Mouse (Mus musculus): Measurements from ENCODE around the gene Pitpnm1. TPM values are rescaled to one million over a fixed set of nuclear protein-coding genes. Genes with fewer than 3 reads are reported as not detected.

Pitpnm1 gene
- polyA plus RNA-seq, 1 experiment: 81.9 TPM

DNA sequence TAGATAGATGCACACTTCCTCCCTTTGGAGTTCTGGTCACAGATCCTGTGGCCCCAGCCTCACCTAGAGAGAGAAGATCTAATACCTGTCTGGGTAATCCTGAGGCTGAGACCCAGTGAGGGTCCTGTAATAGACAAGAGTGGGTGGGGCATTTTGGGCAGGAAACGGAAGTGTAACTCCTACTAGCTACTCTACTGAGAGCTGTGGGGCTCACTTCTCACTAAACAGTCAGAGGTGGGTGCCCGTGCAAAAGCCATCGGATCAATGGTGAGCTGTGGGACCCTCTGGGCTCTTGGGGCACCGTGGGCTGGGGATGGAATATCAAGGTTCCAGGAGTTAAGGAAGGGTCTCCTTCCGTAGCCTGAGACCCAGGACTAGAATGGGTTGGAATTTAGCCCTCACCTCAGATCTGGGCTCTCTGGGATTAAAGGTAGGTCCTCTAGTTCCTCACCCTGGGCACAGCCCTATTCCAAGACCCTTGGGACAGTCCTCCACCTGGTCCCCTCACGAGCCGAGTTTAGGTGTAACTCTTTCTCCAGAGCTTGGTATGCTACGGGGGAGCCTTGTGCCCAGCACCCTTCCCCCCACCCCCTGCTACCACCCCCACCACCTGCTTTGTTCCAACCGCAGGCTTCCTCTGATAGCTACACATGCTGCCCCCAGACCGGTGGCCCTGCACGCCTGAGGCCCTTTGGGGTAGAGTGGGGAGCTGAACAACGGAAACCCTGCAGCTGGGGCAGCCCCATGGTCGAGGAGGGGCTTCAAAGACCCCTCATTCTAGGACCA lies 54.8 kb downstream of the Pitpnm1 start:
- DNase-seq (ENCODE audit: low read depth): no peak

DNA sequence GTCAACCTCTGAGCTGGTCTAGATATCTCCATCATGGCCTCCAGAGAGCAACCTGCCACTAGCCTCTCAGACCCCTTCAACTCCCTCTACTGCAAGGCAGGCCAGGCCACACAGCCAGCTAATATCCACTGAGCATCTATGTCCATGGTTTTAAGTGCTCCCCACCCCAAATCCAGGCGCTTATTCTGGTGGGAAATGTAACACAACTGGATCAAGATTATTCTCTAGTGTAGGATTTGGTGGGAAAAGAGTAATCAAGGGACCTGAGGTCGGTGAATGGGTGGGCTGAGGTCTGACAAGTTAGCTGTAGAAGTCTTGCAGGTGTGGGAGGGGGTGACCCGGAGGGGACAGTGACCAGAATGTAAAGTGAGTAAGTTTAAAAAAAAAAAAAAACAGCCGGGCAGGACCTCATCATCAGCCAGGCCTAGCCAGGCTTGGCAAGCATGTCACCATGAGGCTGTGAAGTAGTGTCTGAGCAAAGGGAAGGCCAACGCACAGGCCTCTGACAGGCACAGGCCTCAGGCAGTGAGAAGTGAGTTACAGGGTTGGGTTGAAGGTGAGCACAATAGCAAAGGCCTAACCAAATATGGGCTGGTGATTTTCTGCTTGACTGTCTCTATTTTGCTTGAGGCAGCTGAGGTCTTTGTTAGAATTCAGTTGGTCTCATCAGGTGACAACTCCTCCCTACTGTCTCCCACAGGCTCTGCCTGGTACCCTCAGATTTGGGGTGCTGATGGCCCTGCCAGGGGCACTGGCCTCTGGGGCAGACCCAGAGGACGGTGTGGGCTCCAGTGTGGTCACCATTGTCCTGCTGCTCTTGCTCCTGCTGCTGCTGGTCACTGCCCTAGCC lies 55.6 kb downstream of the Pitpnm1 start:
- no peak for DNase-seq (ENCODE audit: low read depth)

DNA sequence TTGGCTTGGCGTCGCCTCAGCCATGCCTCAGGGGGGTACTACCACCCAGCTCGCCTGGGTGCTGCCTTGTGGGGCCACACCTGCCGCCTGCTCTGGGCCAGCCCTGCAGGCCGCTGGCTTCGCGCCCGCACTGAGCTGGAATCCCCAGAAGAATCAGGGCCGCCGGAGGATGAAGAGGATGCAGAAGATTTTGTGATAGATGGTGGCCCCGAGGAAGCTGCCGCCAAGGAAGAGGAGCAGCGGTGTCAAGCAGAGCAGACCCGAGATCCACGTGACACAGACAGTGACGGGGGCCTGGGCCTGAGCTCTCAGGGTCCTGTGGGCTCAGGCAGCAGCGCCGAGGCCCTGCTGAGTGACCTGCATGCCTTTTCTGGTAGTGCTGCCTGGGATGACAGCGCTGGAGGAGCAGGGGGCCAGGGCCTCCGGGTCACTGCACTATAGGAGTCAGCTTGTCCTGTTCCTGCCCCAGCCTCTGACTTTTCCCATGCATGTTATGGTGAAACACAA lies 56.3 kb downstream of the Pitpnm1 start:
- no peak for DNase-seq (ENCODE audit: low read depth)

DNA sequence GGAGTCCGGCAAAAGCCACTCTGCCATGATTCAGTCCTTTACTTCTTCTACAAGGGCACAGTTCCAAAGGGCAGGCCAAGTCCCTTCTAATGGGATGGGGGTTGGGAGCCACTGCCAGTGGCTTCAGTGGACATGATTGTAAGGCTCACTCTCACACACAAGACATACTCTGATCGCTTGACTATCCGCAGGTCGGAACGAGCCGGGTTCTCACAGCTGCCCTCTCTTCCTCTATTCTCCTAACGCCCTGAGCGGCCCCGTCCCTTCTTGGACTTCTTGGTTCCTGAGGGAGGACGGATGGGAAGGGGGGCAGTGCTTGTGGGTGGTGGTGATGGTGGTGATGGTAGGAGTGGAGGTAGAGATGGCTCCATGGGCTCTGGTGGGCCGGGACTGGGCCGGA lies 57.0 kb downstream of the Pitpnm1 start:
- no peak for DNase-seq (ENCODE audit: low read depth)

DNA sequence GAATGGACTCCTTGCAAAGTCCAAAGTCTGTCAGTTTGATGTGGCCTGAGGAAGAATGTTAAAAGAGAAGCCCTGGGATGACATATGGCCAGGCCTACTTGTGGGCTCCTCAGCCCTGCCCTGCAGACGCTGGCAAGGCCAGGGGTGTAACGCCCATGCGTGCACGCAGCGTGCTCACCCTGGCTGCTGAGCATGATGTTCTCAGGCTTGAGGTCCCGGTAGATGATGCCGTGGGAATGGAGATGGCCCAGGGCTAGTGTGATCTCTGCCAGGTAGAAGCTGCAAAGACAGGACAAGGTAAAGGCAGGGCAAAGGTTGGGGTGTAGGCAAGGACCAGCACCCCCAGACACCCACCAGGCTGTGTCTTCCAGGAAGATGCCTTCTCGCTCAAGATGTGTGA lies 59.3 kb downstream of the Pitpnm1 start:
- DNase-seq (ENCODE audit: low read depth): no peak

DNA sequence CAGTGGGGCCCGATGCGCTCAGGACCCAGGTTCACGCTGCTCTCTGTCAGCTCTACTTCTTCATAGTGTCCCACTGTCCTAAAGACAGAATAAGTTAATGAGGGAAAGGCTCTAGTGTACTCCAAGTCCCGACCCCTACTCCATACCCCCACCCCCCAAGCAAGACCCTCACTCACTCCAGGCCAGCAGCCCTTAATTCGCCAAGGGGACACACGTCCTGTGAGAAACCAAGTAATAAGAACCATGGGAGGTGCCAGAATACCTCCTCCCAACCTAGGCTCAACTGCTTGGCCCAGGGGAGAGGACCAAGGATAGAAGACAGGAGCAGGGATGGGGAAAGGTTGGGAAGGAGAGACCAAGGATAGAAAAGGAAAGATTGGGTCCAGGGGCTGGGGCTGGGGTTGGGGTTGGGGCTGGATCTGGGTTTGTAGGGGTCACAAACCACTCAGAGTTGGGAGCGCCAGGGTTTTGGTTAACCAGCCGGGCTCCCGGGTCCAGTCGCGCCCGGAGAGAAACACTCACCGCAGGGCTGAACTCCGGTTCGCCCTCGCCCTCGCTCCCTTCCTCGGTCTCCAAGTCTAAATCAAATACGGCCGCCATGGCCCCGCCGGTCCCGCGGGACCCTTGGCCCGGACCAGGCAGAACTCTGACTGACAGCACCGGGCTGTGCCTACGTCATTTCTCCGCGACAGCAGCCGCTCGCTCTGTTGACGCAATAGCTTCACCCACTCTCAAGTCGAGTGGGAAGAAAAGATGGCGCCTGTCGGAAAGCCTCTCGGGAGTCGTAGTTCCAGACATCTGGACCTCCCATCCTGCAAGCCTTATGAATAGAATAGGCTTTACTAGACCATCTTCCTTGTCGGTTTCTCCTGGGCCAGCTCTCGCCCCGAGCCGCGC lies 63.1 kb downstream of the Pitpnm1 start, which contains the start of gene Rps6kb2:
Gene Rps6kb2 (minus strand): TSS at position 709 of the 897 bp plus-strand sequence.
- DNase-seq (ENCODE audit: low read depth): peak; percentile 63

DNA sequence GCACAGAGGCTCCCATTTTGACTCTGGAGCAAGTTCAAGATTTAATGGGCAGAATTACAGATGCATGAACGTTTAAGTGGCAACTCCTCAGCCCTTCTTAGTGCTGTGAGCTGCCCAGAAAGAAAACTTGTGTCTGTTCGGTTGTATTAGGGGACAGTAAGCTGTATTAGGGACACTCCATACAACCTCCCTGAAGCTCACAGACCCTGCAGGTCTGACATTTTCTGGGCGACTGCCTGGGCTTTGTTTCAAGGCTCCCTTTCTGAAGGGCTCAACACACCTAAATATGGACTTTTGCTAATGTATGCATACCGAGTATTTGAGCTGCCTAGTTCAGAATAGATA lies 63.7 kb downstream of the Pitpnm1 start:
- DNase-seq (ENCODE audit: low read depth): no peak

Other genes with a start within 250 kb of the Pitpnm1 start
- 53.3 and 55.9 TPM in 2 replicates for gene Chka, start 248.2 kb upstream of the Pitpnm1 start, polyA plus RNA-seq (2012; rRNA removed)
- 61.0 and 75.4 TPM in 2 replicates for gene Tcirg1, start 192.9 kb upstream of the Pitpnm1 start, polyA plus RNA-seq (2012; rRNA removed)
- 225 and 260 TPM in 2 replicates for gene Ndufs8, start 187.2 kb upstream of the Pitpnm1 start, polyA plus RNA-seq (2012; rRNA removed)
- 9.2 and 12.7 TPM in 2 replicates for gene Aldh3b1, start 170.2 kb upstream of the Pitpnm1 start, polyA plus RNA-seq (2012; rRNA removed)
- 93.7 TPM in 2 replicates for gene Unc93b1, start 164.8 kb upstream of the Pitpnm1 start, polyA plus RNA-seq (2012; rRNA removed)
- gene Aldh3b3, start 141.4 kb upstream of the Pitpnm1 start, polyA plus RNA-seq (2012; rRNA removed): 0.51 and 0.86 TPM in 2 replicates
- gene Aldh3b2, start 127.7 kb upstream of the Pitpnm1 start, polyA plus RNA-seq (2012; rRNA removed): 20.1 and 30.9 TPM in 2 replicates
- 45.4 and 50.9 TPM in 2 replicates for gene Acy3, start 113.4 kb upstream of the Pitpnm1 start, polyA plus RNA-seq (2012; rRNA removed)
- gene Tbx10, start 107.2 kb upstream of the Pitpnm1 start, polyA plus RNA-seq (2012; rRNA removed): not detected in 2 replicates
- gene Nudt8, start 99.4 kb upstream of the Pitpnm1 start, polyA plus RNA-seq (2012; rRNA removed): 10.2 and 19.7 TPM in 2 replicates
- gene Gm49405, start 99.4 kb upstream of the Pitpnm1 start, polyA plus RNA-seq (2012; rRNA removed): 1.3 and 1.4 TPM in 2 replicates
- gene Doc2g, start 96.7 kb upstream of the Pitpnm1 start, polyA plus RNA-seq (2012; rRNA removed): 5.5 and 6.1 TPM in 2 replicates
- gene Ndufv1, start 87.2 kb upstream of the Pitpnm1 start, polyA plus RNA-seq (2012; rRNA removed): 152 and 165 TPM in 2 replicates
- gene Gstp1, start 62.0 kb upstream of the Pitpnm1 start, polyA plus RNA-seq (2012; rRNA removed): 787 and 813 TPM in 2 replicates
- gene Gstp2, start 54.0 kb upstream of the Pitpnm1 start, polyA plus RNA-seq (2012; rRNA removed): 14.7 and 39.9 TPM in 2 replicates
- 0.93 and 3.0 TPM in 2 replicates for gene Gstp3, start 40.4 kb upstream of the Pitpnm1 start, polyA plus RNA-seq (2012; rRNA removed)
- not detected in 2 replicates for gene Cabp2, start 18.4 kb upstream of the Pitpnm1 start, polyA plus RNA-seq (2012; rRNA removed)
- gene Cdk2ap2, start 2.8 kb upstream of the Pitpnm1 start, polyA plus RNA-seq (2012; rRNA removed): 162 and 208 TPM in 2 replicates
- 99.1 and 121 TPM in 2 replicates for gene Aip, start 25.9 kb downstream of the Pitpnm1 start, polyA plus RNA-seq (2012; rRNA removed)
- gene Gpr152, start 39.8 kb downstream of the Pitpnm1 start, polyA plus RNA-seq (2012; rRNA removed): 0.20 and 0.39 TPM in 2 replicates
- gene Cabp4, start 44.0 kb downstream of the Pitpnm1 start, polyA plus RNA-seq (2012; rRNA removed): 0.15 and 0.28 TPM in 2 replicates
- 251 and 287 TPM in 2 replicates for gene Coro1b, start 48.6 kb downstream of the Pitpnm1 start, polyA plus RNA-seq (2012; rRNA removed)
- 5.8 and 5.9 TPM in 2 replicates for gene Ptprcap, start 53.6 kb downstream of the Pitpnm1 start, polyA plus RNA-seq (2012; rRNA removed)
- gene Rps6kb2, start 63.4 kb downstream of the Pitpnm1 start, polyA plus RNA-seq (2012; rRNA removed): 31.1 and 32.0 TPM in 2 replicates
- 8.4 and 10.0 TPM in 2 replicates for gene Carns1, start 75.5 kb downstream of the Pitpnm1 start, polyA plus RNA-seq (2012; rRNA removed)
- gene Tbc1d10c, start 91.3 kb downstream of the Pitpnm1 start, polyA plus RNA-seq (2012; rRNA removed): 3.6 and 4.5 TPM in 2 replicates
- gene Ppp1ca, start 92.1 kb downstream of the Pitpnm1 start, polyA plus RNA-seq (2012; rRNA removed): 570 and 585 TPM in 2 replicates
- 27.3 and 31.9 TPM in 2 replicates for gene Rad9a, start 101.7 kb downstream of the Pitpnm1 start, polyA plus RNA-seq (2012; rRNA removed)
- gene Clcf1, start 114.2 kb downstream of the Pitpnm1 start, polyA plus RNA-seq (2012; rRNA removed): 6.6 and 7.9 TPM in 2 replicates
- gene AC109138.7, start 114.4 kb downstream of the Pitpnm1 start, polyA plus RNA-seq (2012; rRNA removed): 1.2 TPM in 1 of 2 replicates, not detected in the other
- gene Pold4, start 131.9 kb downstream of the Pitpnm1 start, polyA plus RNA-seq (2012; rRNA removed): 111 and 164 TPM in 2 replicates
- 87.3 and 91.4 TPM in 2 replicates for gene Ssh3, start 169.2 kb downstream of the Pitpnm1 start, polyA plus RNA-seq (2012; rRNA removed)
- gene Ankrd13d, start 183.1 kb downstream of the Pitpnm1 start, polyA plus RNA-seq (2012; rRNA removed): 12.6 and 13.7 TPM in 2 replicates
- gene Grk2, start 206.2 kb downstream of the Pitpnm1 start, polyA plus RNA-seq (2012; rRNA removed): 74.0 and 79.1 TPM in 2 replicates